Mouse (Mus musculus) small intestine, adult 2 months (tissue): ENCODE measurements at regions not wholly inside any gene's neighbourhood (a gene's known extent, or its start where the extent isn't known, plus 50 kb on each side); places are given as distances from the start of the nearest gene placed in this dataset.

Experiments
- CTCF ChIP-seq: fragments of 200-500 bp; IDR thresholded peaks from 2 replicates; pipeline ENCODE4 v1.5.1; 2012; ENCODE audit warnings: low read depth, mild to moderate bottlenecking, control low read depth, inconsistent platforms, low read length, moderate library complexity, mixed read lengths; ENCODE audit not compliant: insufficient replicate concordance, insufficient read length; ENCODE audit errors: extremely low read depth
- POLR2A ChIP-seq: fragments of 200-500 bp; IDR thresholded peaks from 2 replicates; pipeline ENCODE4 v1.6.1; 2012; ENCODE audit warnings: low read depth, mild to moderate bottlenecking, control low read depth, inconsistent platforms, low read length, moderate library complexity

DNA sequence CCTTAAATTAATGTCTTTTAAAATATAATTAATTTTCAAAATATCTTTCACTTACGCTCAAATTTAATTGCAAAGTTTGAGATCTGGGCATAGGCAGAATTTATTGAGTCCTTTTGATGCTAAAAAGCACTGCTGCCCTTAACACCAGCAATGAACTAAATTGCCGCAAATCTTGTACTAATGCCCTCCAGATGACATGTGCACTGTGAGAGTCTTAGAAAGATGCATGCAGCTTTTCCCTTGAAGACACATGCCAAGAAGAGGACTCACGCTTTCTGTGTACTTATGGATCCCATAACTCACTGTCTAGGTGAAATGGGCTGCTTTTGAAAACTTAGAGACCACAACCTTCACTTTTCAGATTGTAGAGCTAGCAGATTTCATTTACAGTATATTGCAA lies 199.1 kb upstream of the Tox3 start:
- TF ChIP-seq POLR2A, result no peak
- no peak for TF ChIP-seq CTCF
